Mouse (Mus musculus) cerebellum, adult (tissue): Measurements from ENCODE around the gene Gm3448.
"Not testable (repeated sequence)": the region's sequence is repeated elsewhere in the genome, so short reads cannot be mapped to it uniquely, and the experiment has no call there.

Experiments used
- ATAC-seq: cut with Nextera tagmentation; 2 replicates; pipeline ENCODE4 v1.9.2; 2017; ENCODE audit warnings: mild to moderate bottlenecking, moderate library complexity, mixed read lengths; ENCODE audit not compliant: insufficient number of reproducible peaks, low FRiP score, low TSS enrichment

The Gm3448 gene

DNA sequence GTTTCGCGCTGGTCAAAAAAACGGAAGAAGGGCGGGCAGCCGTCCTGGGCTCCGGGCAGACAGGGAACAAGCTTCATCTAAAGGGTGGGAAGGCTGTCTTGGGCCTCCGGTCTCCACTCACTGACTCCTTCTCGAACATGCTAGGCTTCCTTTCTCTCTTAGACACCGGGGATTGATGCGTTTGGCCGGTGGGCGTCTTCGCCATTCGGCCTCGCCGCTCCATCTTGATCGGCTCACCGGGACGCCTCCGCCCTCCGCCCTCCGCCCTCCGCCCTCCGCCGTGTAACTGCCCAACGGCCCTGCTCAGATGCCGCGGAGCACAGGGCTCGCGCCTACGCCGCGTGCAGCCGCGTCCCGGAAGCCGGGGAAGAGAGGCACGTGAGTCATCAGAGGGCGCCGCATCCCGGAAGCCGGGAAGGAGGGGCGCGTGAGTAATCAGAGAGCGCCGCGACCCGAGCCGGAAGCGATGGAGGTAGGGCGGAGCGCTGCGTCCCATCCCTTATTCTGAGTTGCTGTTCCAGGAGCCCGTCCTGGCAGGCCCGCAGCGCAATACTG lies at the start of gene Gm3448, which contains the start of the genes Ermard and Tcte3:
Gm3448 (minus strand) TSS at position 363 of the 555 bp plus-strand sequence.
Ermard (plus strand) TSS at position 34 of the 555 bp plus-strand sequence.
Tcte3 (minus strand) TSS at position 314 of the 555 bp plus-strand sequence.
- ATAC-seq: peak; percentile 97

- ATAC-seq: peak; percentile 60
These were observed 47.3 kb upstream of the Gm3448 start for GRCm38 (mm10) chr17:15088591-15089001.

GRCm38 (mm10) chr17:15088166-15088565 lies 46.8 kb upstream of the Gm3448 start:
- peak; percentile 57 for ATAC-seq

DNA sequence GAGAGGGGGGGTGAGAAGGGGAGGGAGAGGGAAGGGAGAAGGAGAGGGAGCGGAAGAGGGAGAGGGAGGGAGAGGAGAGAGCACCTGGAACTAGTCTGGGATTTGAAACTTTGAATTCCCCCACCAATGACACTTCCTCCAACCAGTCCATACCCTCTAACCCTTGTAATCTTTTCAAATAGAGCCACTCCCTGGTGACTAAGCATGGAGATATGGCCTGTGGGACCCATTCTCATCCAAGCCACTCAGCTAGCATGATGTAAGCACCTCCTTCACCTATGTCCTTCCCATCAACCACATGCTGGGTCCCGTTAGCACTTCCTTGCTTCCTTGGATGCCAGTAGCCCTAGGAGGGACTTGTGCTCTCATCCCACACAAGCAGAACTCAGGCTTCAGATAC lies 43.7 kb upstream of the Gm3448 start:
- ATAC-seq: no peak

- ATAC-seq: no peak
These were observed 43.0 kb upstream of the Gm3448 start for GRCm38 (mm10) chr17:15084226-15084848.

DNA sequence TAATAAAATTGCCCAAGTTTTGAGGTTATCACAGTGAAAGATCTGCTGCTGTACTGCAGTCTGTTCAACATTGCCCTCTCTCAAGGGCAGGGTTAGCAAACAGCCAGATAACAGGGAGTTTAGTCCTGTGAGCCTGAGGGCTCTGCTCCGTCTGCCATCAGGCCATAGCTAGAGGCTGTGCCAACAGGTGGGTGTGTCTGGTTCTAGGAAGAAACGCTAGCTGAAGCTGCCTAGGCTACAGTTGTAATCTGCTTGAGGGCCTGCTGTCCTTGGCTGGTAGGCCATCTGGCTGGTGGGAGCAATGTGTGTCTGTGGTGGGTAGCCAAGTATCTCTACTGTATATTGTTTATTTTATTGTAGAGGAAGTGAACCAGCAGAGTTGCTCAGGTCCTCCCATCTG lies 36.2 kb upstream of the Gm3448 start:
- no peak for ATAC-seq

DNA sequence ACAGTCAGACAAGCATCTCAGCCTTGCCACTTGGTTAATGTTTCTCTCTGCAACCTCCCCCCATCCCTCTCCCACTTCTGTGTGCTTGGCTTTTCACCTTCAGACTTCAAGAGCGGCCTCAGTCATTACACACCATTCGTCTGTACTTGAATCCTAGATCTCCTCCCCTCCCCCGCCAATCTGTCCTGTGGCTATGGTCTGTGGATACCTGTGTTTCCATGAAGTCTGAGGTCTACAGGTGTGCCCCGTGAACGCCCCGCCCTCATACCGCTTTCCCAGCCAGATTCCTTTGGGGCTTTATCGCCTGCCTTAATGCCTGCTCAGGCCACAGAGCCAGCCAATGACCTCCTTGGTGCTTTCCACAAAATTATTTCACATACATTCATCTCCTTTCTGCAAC lies 33.7 kb upstream of the Gm3448 start:
- no peak for ATAC-seq

DNA sequence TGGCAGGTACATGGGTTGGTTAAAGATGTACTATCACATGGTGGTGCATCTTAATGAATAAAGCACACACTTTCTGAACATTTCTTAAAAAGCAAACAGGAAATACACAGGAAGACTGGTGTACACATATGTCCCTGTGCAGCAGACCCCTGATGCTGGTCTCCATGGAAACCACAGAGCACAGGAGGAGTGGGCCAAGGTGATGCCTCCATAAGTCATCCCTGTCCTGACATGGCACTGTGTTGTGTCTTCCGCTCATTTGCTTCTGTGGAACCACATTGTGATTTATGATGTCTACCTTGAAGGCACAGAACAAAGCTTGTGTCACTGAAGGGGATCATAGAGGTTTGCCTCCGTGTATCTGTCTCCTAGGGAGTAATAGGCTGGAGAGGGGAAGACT lies 30.9 kb upstream of the Gm3448 start:
- no peak for ATAC-seq

DNA sequence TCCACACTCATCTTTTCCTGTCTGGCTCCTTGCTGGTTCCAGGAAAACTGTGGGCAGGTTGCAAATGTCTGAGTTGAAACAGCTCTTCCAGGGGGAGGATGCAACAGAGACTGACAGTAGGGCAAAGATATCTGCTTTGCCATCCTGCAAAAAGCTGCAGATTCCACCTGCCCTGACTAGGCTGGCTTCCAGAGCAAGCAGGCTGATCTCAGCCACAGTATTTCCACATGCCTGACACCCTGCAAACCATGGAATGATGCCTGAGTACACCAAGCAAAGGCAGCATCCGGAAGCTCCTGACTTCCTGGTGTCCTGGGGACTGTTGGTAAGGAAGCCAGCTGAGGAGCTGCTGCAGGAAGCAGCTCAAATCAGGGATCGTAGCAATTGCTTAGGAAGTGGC lies 27.8 kb upstream of the Gm3448 start:
- ATAC-seq: no peak

GRCm38 (mm10) chr17:15068040-15068792 lies 26.9 kb upstream of the Gm3448 start:
- no peak for ATAC-seq

DNA sequence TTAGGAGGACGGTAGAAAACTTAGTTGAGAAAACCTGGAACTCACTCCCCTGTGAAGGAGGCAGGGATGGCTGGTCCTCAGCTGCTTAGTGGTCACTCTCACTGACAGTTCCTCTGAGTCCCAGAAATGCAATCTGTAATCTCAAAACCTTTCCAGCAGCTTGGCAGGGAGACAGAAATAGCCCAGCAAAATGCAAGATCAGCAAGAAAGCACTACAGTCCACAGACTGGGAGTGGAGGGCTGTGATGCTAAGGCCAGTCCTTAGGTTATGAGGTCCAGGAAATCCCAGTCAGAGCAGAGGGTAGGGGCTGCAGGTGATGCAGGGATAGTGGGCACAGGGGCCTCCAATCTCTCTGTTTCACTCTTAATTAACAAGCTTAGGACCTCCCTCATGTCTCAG lies 25.6 kb upstream of the Gm3448 start:
- ATAC-seq: no peak

GRCm38 (mm10) chr17:15066066-15066465 lies 24.7 kb upstream of the Gm3448 start:
- ATAC-seq: no peak

GRCm38 (mm10) chr17:15065391-15066024 lies 24.2 kb upstream of the Gm3448 start:
- peak; percentile 32; the same call in 1 of the 2 replicates for ATAC-seq

DNA sequence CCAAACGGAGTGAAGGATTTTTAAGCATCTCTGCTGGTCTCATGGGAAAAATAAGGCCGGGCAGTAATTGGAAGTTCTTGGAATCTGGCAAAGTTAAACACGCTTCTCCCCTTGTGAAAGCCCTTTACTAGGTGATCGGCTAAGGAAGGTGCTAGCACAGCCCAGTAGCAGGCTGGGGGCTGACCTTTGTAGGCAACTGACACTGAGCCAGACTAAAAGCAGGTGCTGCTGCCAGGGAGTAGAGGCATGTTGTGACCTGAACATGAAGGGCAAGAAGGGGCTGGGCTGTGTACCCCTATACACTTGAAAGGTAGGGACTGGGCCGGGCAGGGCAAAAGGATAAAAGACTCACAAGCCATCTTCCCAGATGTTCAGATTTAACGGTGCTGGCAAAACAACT lies 19.0 kb upstream of the Gm3448 start:
- ATAC-seq: no peak

GRCm38 (mm10) chr17:15059646-15060045 lies 18.3 kb upstream of the Gm3448 start:
- ATAC-seq: no peak

DNA sequence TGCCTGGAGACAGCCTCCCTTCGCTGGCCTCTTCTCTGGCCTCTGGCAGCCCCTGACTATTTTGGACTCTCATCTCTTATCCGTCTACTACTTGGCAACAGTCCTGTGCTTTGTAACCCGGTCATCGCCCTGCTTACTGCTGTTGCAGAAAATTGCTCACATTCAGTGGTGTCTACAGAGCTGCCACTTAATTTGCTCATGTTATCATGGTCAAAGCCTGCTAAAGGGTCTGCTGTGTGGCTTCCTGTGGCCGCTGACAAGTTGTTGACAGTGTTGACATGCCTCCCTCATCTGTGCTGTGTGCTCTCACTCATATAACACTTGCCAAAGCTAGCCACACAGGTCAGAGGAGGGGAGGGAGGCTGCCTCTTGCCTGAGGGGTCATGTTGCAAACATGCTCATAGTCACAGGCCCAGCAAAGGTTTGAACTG lies 16.8 kb upstream of the Gm3448 start:
- ATAC-seq: no peak

DNA sequence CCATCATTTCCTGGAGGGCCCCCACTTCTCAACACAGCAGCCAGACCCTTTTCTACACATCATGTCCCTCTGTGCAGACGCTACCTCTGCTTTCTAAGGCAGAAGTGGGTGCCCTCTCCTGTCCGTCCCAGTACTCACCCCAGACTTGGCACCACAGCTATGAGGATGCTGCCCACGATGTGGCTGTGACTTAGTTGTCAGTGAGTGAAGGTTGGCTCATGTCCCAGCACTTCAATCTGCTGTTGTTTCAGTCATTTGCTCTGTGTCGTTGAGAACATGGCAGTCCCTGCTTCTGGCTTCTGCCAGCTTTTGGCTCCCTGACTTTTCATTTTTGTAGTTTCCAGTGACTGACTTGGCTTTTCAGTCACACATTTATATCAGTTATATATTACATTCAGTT lies 14.6 kb upstream of the Gm3448 start:
- ATAC-seq: no peak

- ATAC-seq: not testable (repeated sequence)
These were observed 12.5 kb upstream of the Gm3448 start for GRCm38 (mm10) chr17:15053829-15054200.

GRCm38 (mm10) chr17:15053183-15053828 lies 12.0 kb upstream of the Gm3448 start:
- not testable (repeated sequence) for ATAC-seq

DNA sequence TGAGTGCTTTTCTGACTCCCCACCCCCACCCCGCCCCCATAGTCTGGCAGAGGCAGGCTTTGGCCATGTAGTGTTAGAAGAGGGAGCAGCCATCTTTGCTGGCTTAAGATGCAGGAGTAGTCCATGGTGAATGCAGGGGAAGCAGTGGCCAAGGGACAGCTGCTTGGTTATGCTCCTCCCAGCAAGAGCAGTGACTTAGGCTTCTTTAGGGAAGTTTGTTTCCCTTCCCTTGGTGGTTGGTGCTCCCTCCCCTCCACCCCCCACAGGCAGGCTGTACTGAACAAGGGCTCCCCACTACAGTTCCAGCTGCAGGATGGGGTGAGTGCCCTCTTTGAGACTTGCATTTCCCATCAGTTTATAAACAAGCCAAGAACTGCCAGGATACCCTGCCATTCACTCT lies 11.4 kb upstream of the Gm3448 start:
- not testable (repeated sequence) for ATAC-seq
